Mouse (Mus musculus) inflammation-experienced regulatory T-cells (primary cell): ENCODE data around the gene Nfe2l2. TPM values are rescaled to one million over a fixed set of nuclear protein-coding genes. Genes with fewer than 3 reads are reported as not detected.

Source experiments
- polyA plus RNA-seq, 2 experiments: library from polyadenylated mRNA; unstranded; fragments of 100-300 nt; shearing (Covaris generic); gene quantifications; one replicate each; pipeline ENCODE4 v1.2.1; 2017

The Nfe2l2 gene
- polyA plus RNA-seq, result 10 to 100 TPM; 32.5 to 74.2 TPM

DNA sequence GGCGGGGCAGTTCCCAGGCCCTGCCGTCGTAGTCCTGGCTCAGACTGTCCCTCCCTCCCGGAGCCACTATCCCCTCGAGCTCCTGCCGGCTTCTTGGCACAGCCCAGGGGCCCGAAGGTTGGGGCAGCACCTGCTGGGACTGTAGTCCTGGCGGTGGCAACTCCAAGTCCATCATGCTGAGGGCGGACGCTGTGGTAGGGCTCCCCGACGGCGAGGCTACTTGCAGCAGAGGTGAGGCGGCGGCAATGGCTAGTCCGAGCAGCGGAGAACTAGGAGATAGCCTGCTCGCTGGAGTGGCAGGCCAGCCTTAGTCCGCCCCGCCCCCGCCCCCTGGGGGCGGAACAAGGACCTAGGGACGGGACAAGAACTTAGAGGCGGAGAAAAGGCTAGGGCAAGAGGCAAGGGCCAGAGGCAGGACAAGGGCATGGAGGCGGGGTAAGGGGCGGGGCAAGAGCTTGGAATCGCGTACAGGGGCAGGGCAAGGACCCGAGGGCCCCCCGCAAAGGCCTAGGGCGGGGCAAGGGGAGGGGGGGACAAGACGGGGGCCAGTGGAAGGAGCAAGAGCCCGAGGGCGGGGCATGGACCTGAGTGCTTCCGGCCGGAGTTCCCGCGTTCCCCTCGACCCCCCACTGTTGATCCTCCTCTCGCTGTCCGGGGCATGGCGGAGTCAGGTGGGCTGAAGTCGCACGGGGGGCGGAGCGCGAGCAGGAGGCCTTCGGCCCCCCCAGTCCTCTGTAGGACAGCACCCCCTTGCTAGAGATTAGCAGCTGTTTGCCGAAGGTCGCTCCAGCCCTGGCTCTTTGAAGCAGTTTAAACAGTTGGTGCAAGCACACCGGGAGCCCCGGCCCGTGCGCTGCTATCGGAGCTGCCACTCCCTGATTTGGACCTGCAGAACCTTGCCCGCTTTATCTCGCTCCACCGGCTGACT lies at the start of gene Nfe2l2:
TSS of gene Nfe2l2 (minus strand) at position 408 of the 928 bp plus-strand sequence.

DNA sequence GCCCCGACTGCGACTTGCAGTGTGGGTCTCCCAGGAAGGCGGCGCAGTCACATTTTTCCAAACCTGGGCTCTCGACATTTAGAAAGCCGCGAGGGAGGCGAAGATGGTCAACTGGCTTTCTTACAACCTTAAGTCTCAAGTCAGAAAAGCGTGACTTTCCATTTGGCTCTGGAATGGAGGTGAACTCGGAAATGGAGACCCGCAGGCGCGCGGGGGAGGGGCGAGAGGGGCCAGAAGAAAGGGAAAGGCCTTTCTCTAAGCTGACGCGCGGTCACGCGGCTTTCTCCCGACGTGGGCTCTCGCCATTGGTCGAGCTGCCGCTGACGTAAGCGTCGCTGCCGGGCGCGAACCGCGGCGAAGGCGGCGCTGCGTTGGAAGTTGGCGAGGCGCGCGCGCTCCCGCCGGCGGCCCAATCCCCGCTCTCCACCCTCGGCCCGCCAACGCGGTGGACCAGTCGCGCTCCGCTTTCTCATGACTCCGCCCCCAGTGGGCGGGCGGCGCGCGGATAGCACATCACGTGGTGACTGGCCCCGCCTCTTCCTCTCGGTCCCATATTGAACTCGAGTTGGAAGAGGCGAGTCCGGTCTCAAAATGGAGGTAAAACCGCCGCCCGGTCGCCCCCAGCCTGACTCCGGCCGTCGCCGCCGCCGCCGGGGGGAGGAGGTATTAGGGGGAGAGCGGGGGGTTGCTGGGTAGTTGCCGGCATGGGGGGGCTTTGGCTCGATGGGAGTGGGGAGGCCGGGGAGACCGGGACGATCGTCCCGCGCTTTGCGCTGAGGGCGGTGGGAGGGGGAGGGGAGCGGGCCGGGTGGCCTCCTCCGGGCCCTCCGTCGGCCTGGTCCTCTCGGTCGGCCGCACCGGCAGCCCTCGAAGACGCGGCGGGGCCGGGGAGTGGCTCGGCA lies 45.5 kb downstream of the Nfe2l2 start, which contains the start of gene Hnrnpa3:
TSS of gene Hnrnpa3 (plus strand) at position 535 of the 902 bp plus-strand sequence.

Other genes with a start within 250 kb of the Nfe2l2 start
- gene Hnrnpa3, start 45.4 kb downstream of the Nfe2l2 start, polyA plus RNA-seq, result 10 to 100 TPM; 64.1 to 95.6 TPM
- gene Agps, start 127.5 kb upstream of the Nfe2l2 start, polyA plus RNA-seq, result 10 to 100 TPM; 52.8 to 71.8 TPM
- gene Ttc30b, start 233.9 kb upstream of the Nfe2l2 start, polyA plus RNA-seq, result 1 to 10 TPM in 1 of 2 experiments, under 1 TPM in 1; 0.91 to 2.8 TPM